ENCODE assay signal across 8 mouse cellular contexts in genomic region chr7:78924300-78924699, GRCm38 (mm10). TPM values are rescaled to one million over a fixed set of nuclear protein-coding genes. Genes with fewer than 3 reads are reported as not detected.
A peak's percentile ranks its signal among the peaks of the same experiment; 100 is the strongest.
DNase-seq lines count a peak whose midpoint lies in the region; ATAC-seq and TF ChIP-seq lines count a peak whose summit lies in the region.

No protein-coding gene starts in this region.

- H3K27me3 ChIP-seq in forebrain, embryonic 15.5 days = no peaks in the 10 kb centered on the region
- H3K27me3 ChIP-seq in intestine, embryonic 15.5 days (replicated peaks) = no peaks in the 10 kb centered on the region
- no peaks in the 10 kb centered on the region for H3K27me3 ChIP-seq in limb, embryonic 11.5 days (ENCODE audit: control insufficient read depth, insufficient read depth, low read length)
- no peaks in the 10 kb centered on the region for H3K27me3 ChIP-seq in midbrain, postnatal 0 days (ENCODE audit: insufficient read depth, low read length)
- no peaks in the 10 kb centered on the region for H3K27me3 ChIP-seq in stomach, embryonic 15.5 days (replicated peaks)

- ATAC-seq in forebrain, embryonic 15.5 days (replicated peaks) = peak; percentile 64
- ATAC-seq in intestine, embryonic 15.5 days = peak; percentile 37
- no peak for ATAC-seq in limb, embryonic 11.5 days (ENCODE audit: insufficient number of reproducible peaks, low FRiP score, low TSS enrichment, low read depth)
- ATAC-seq in midbrain, postnatal 0 days (ENCODE audit: low FRiP score) = 0 out of 2 replicates have a peak, but pooled peaks have one; percentile 25
- peak; percentile 15; the same call in 1 of the 2 replicates for ATAC-seq in stomach, embryonic 15.5 days (ENCODE audit: insufficient read depth, low FRiP score, low read depth)

- no peak overlapping the region for H3K4me3 ChIP-seq in forebrain, embryonic 15.5 days
- no peak overlapping the region for H3K4me3 ChIP-seq in intestine, embryonic 15.5 days (replicated peaks)
- no peak overlapping the region for H3K4me3 ChIP-seq in limb, embryonic 11.5 days (ENCODE audit: low read depth, low read length)
- no peak overlapping the region for H3K4me3 ChIP-seq in midbrain, postnatal 0 days (ENCODE audit: low read depth, low read length)
- no peak overlapping the region for H3K4me3 ChIP-seq in stomach, embryonic 15.5 days (replicated peaks)

- 7% methylated on average over 6 of the region's 6 CpGs for WGBS in forebrain, embryonic 15.5 days
- 18% methylated on average over 6 of the region's 6 CpGs for WGBS in intestine, embryonic 15.5 days
- WGBS in limb, embryonic 11.5 days = 13% methylated on average over 6 of the region's 6 CpGs
- WGBS in midbrain, postnatal 0 days = 8% methylated on average over 6 of the region's 6 CpGs
- WGBS in stomach, embryonic 15.5 days = 12% methylated on average over 6 of the region's 6 CpGs

- no peak overlapping the region for H3K27ac ChIP-seq in forebrain, embryonic 15.5 days (replicated peaks)
- no peak overlapping the region for H3K27ac ChIP-seq in intestine, embryonic 15.5 days
- no peak overlapping the region for H3K27ac ChIP-seq in limb, embryonic 11.5 days (replicated peaks; ENCODE audit: low read depth, low read length)
- H3K27ac ChIP-seq in midbrain, postnatal 0 days (ENCODE audit: low read depth, low read length) = no peak overlapping the region
- no peak overlapping the region for H3K27ac ChIP-seq in stomach, embryonic 15.5 days

- H3K4me2 ChIP-seq in forebrain, embryonic 15.5 days (replicated peaks) = no peak overlapping the region
- no peak overlapping the region for H3K4me2 ChIP-seq in intestine, embryonic 15.5 days (replicated peaks)
- no peak overlapping the region for H3K4me2 ChIP-seq in limb, embryonic 11.5 days (ENCODE audit: low read depth, severe bottlenecking)
- H3K4me2 ChIP-seq in midbrain, postnatal 0 days (ENCODE audit: low read depth, low read length, poor library complexity, severe bottlenecking) = no peak overlapping the region
- no peak overlapping the region for H3K4me2 ChIP-seq in stomach, embryonic 15.5 days

- DNase-seq in urinary bladder, postnatal 36 days (ENCODE audit: low spot score in 2 of 2) = peak; percentile 54 to 55
- no peak for DNase-seq in urinary bladder, adult 2 months (ENCODE audit: low spot score)
- DNase-seq in cerebellum, adult 11-12 months = peak; percentile 13
- peak; percentile 87 for DNase-seq in limb, embryonic 11.5 days (ENCODE audit: low spot score)
- DNase-seq in midbrain, postnatal 0 days (ENCODE audit: low spot score) = peak; percentile 89

- peak; percentile 97 for TF ChIP-seq CTCF in midbrain, postnatal 0 days (IDR thresholded peaks at IDR 0.05)

- H3K9me3 ChIP-seq in forebrain, embryonic 15.5 days = no peaks in the 10 kb centered on the region
- H3K9me3 ChIP-seq in intestine, embryonic 15.5 days = no peaks in the 10 kb centered on the region
- H3K9me3 ChIP-seq in limb, embryonic 11.5 days (ENCODE audit: control insufficient read depth, low read length) = no peaks in the 10 kb centered on the region
- no peaks in the 10 kb centered on the region for H3K9me3 ChIP-seq in midbrain, postnatal 0 days (ENCODE audit: low read length)
- H3K9me3 ChIP-seq in stomach, embryonic 15.5 days = no peaks in the 10 kb centered on the region

- H3K4me1 ChIP-seq in forebrain, embryonic 15.5 days = no peaks in the 10 kb centered on the region
- no peaks in the 10 kb centered on the region for H3K4me1 ChIP-seq in intestine, embryonic 15.5 days (replicated peaks)
- H3K4me1 ChIP-seq in limb, embryonic 11.5 days (ENCODE audit: control insufficient read depth, insufficient read depth, low read length) = no peaks in the 10 kb centered on the region
- H3K4me1 ChIP-seq in midbrain, postnatal 0 days (ENCODE audit: insufficient read depth, low read length) = no peaks in the 10 kb centered on the region
- no peaks in the 10 kb centered on the region for H3K4me1 ChIP-seq in stomach, embryonic 15.5 days

- H3K36me3 ChIP-seq in forebrain, embryonic 15.5 days = no peaks in the 10 kb centered on the region
- no peaks in the 10 kb centered on the region for H3K36me3 ChIP-seq in intestine, embryonic 15.5 days
- no peaks in the 10 kb centered on the region for H3K36me3 ChIP-seq in limb, embryonic 11.5 days (ENCODE audit: control insufficient read depth, insufficient read depth, low read length)
- no peaks in the 10 kb centered on the region for H3K36me3 ChIP-seq in midbrain, postnatal 0 days (ENCODE audit: insufficient read depth, low read length)
- H3K36me3 ChIP-seq in stomach, embryonic 15.5 days = no peaks in the 10 kb centered on the region

- no peak overlapping the region for H3K9ac ChIP-seq in forebrain, embryonic 15.5 days (replicated peaks)
- no peak overlapping the region for H3K9ac ChIP-seq in intestine, embryonic 15.5 days
- H3K9ac ChIP-seq in limb, embryonic 11.5 days (ENCODE audit: low read length) = no peak overlapping the region
- H3K9ac ChIP-seq in midbrain, postnatal 0 days (replicated peaks; ENCODE audit: low read length, poor library complexity, severe bottlenecking) = no peak overlapping the region
- H3K9ac ChIP-seq in stomach, embryonic 15.5 days = no peak overlapping the region

RNA-seq across cellular contexts. Expression of gene Isg20, which starts 11.1 kb away (rescaled TPM):
- 41.1 and 42.0 TPM in 2 replicates for polyA plus RNA-seq in urinary bladder, adult 2 months (2012; rRNA removed)
- 1.7 TPM in 2 replicates for polyA plus RNA-seq in forebrain, embryonic 15.5 days (2015; fragmentation: Nextera tagmentation; extraction: Ambion mirVana)
- polyA plus RNA-seq in intestine, embryonic 15.5 days (2015; fragmentation: Nextera tagmentation; extraction: Ambion mirVana) = 4.5 and 5.8 TPM in 2 replicates
- 0.19 and 0.48 TPM in 2 replicates for polyA plus RNA-seq in limb, embryonic 11.5 days (2014; fragmentation: Nextera tagmentation; extraction: Ambion mirVana)
- total RNA-seq in midbrain, postnatal 0 days (2014; rRNA removed) = 1.2 and 4.9 TPM in 2 replicates
- 0.57 and 1.4 TPM in 2 replicates for polyA plus RNA-seq in midbrain, postnatal 0 days (2015; fragmentation: Nextera tagmentation; extraction: Ambion mirVana)
- polyA plus RNA-seq in stomach, embryonic 15.5 days (2015; fragmentation: Nextera tagmentation; extraction: Ambion mirVana) = 16.8 and 21.9 TPM in 2 replicates

RNA-seq across cellular contexts. Expression of gene Aen, which starts 28.6 kb away (rescaled TPM):
- 29.1 and 30.7 TPM in 2 replicates for polyA plus RNA-seq in urinary bladder, adult 2 months (2012; rRNA removed)
- 55.5 and 57.1 TPM in 2 replicates for polyA plus RNA-seq in forebrain, embryonic 15.5 days (2015; fragmentation: Nextera tagmentation; extraction: Ambion mirVana)
- polyA plus RNA-seq in intestine, embryonic 15.5 days (2015; fragmentation: Nextera tagmentation; extraction: Ambion mirVana) = 35.6 and 40.6 TPM in 2 replicates
- polyA plus RNA-seq in limb, embryonic 11.5 days (2014; fragmentation: Nextera tagmentation; extraction: Ambion mirVana) = 36.9 and 41.0 TPM in 2 replicates
- total RNA-seq in midbrain, postnatal 0 days (2014; rRNA removed) = 31.2 and 40.3 TPM in 2 replicates
- 48.5 and 53.2 TPM in 2 replicates for polyA plus RNA-seq in midbrain, postnatal 0 days (2015; fragmentation: Nextera tagmentation; extraction: Ambion mirVana)
- polyA plus RNA-seq in stomach, embryonic 15.5 days (2015; fragmentation: Nextera tagmentation; extraction: Ambion mirVana) = 37.9 and 39.8 TPM in 2 replicates
